Comparison of ENCODE assay signal across 17 mouse cellular contexts in the genomic region with DNA sequence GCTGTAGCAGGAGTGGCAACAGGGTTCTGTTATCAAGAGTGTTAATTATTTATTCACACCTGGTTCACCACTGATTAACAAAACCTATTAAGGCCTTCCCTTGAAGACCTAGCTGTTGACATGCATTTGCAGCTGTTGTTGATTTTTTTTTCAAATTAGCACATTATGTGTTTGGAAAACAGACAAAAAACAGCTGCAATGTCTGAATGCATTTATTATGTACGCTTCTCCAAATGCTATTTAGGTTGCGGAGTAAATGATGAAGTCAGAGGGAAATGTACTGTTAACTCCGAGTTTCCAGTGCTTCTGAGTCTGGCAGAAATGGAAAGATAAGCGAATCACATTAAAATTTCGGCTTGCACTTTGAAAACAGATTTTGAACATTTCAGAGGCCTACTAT.
"Had no signal": no experiment of that assay in that cellular context is flagged by ENCODE, and none has a peak within 500 bp of the region (broad histone marks: within the 10 kb centered on the region; RNA-seq: fewer than 3 reads in every experiment).

No protein-coding gene starts in this region.

- H3K9me3 ChIP-seq: lung, embryonic 15.5 days; megakaryocyte, embryonic 14.5 days; midbrain, embryonic 13.5 days; midbrain, embryonic 15.5 days; neural tube, embryonic 12.5 days had no signal

- H3K4me2 ChIP-seq: lung, embryonic 15.5 days; midbrain, embryonic 11.5 days; midbrain, embryonic 13.5 days; midbrain, embryonic 15.5 days; neural tube, embryonic 12.5 days had no signal

- H3K36me3 ChIP-seq: lung, embryonic 15.5 days; midbrain, embryonic 13.5 days; midbrain, embryonic 15.5 days; neural tube, embryonic 12.5 days had no signal

- H3K9ac ChIP-seq: lung, embryonic 15.5 days; midbrain, embryonic 13.5 days; midbrain, embryonic 15.5 days; neural tube, embryonic 12.5 days had no signal

- DNase-seq: lung, adult 2 months; lung, postnatal 14 days; lung, postnatal 36 days; right cerebral cortex, postnatal 25 days; right cerebral cortex, postnatal 4 days; spleen, adult 18-20 months; thymus, adult 18-20 months; thymus, postnatal 14 days; thymus, postnatal 36 days had no signal

- ATAC-seq: lung, postnatal 0 days; midbrain, embryonic 13.5 days; midbrain, embryonic 15.5 days had no signal

- H3K27ac ChIP-seq: lung, embryonic 15.5 days; macrophage; midbrain, embryonic 13.5 days; midbrain, embryonic 15.5 days; neural tube, embryonic 12.5 days had no signal

- H3K4me3 ChIP-seq: lung, embryonic 15.5 days; megakaryocyte, embryonic 14.5 days; midbrain, embryonic 13.5 days; midbrain, embryonic 15.5 days; neural tube, embryonic 12.5 days had no signal

- H3K4me1 ChIP-seq: lung, embryonic 15.5 days; megakaryocyte, embryonic 14.5 days; midbrain, embryonic 13.5 days; midbrain, embryonic 15.5 days; neural tube, embryonic 12.5 days had no signal

- H3K27me3 ChIP-seq: lung, embryonic 15.5 days; megakaryocyte, embryonic 14.5 days; midbrain, embryonic 13.5 days; midbrain, embryonic 15.5 days; neural tube, embryonic 12.5 days had no signal
